Mouse (Mus musculus): ENCODE data around the gene Hoxd11.

Gene Hoxd11

DNA sequence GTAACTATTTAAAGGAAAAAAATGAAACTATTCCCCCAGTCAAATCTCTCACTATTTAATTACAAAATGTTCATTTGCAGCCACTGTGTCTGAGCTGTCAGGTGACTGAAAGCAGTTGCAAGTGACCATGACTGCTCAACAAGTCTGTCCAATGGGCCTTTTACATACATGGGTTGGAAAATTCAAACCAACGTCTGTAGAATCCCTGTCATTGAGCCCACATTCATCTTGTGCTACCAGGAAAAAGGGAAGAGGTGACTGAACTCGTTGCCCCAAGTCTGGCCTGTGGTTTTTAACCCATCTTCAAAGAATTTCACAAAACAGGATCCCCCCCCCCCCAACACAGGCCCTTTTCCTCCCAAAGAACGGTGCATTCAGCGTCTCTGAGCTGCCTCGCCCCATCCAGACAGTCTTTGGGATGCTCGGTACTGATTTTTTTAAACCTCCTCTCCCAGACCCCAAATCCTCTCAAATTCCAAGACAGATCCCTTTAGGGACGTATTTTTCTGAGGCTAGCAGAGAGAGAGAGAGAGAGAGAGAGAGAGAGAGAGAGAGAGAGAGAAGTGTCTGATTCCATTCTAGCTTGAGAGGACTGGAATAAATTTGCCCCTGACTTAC, 16.6 kb downstream of the Hoxd11 start:
- DNase-seq (ENCODE audit: low spot score): no peak

DNA sequence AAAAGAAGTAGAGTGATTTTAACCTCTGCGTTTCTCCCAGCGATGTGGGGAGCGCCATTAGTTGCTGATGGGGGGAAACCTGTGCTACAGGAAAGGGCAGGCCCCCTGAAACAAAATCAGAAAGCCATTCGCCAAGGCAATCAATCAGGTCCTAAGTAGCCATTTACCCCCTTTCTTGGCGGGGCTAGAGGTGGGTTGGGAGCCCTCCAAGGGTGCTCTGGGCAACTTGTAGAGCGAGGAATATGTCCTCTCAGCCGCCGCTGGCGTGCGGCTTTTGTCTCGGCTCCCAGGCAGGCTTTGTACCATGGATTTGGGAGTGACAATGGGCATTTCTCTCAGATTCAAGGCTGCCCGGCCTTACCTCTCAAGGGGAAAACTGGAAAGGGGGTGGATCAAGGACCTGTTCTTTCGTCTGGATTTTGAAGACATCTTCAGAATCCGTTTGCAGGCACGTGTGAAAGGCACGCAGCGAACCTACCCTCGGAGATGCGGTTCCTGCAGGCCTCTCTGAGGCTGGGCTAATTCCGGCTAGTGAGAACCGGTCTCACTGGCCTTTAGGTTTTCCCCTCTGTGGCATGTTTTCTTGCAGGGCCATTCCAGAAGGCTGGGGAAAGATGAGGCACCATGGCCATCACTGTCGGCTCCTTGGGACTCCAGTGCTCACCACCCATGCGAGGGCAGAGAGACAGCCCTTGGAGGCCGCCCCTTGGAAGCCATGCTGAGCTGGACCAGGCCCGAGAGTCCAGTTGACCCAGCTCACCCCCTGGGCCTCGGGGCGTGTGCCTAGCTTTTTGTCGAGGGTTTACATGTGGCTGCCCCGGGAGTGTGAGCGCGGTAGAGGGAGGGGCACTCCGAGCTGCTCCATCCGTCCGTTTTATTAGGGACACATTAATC, 17.3 kb downstream of the Hoxd11 start:
- DNase-seq (ENCODE audit: low spot score): no peak

DNA sequence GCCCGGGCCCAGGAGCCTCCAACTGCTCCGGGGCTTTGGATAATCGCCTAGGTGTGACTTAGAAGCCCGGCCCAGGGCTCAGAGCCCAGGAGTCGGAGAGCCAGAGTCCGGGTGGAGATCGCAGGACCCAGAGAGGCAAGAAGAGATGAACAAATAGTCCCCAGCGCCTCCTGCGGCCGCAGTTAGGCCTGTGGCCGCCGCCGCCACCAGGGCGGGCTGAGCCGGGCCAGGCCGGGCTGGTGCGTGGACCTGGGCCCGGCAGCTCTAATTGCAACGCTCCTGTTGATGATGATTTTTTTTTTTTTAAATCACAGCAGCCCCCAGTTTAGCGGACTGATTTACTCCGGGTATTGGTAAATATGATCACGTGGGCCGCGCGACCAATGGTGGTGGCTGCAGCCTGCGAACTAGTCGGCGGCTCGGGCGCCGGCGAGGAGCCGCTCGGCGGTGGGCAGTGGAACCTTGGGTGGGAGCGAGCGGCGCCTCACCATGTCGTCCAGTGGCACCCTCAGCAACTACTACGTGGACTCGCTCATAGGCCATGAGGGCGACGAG, 18.3 kb downstream of the Hoxd11 start, which contains the start of gene Hoxd9:
TSS of gene Hoxd9 (plus strand) at position 161 of the 555 bp plus-strand sequence.
- peak; percentile 64 for DNase-seq (ENCODE audit: low spot score)

DNA sequence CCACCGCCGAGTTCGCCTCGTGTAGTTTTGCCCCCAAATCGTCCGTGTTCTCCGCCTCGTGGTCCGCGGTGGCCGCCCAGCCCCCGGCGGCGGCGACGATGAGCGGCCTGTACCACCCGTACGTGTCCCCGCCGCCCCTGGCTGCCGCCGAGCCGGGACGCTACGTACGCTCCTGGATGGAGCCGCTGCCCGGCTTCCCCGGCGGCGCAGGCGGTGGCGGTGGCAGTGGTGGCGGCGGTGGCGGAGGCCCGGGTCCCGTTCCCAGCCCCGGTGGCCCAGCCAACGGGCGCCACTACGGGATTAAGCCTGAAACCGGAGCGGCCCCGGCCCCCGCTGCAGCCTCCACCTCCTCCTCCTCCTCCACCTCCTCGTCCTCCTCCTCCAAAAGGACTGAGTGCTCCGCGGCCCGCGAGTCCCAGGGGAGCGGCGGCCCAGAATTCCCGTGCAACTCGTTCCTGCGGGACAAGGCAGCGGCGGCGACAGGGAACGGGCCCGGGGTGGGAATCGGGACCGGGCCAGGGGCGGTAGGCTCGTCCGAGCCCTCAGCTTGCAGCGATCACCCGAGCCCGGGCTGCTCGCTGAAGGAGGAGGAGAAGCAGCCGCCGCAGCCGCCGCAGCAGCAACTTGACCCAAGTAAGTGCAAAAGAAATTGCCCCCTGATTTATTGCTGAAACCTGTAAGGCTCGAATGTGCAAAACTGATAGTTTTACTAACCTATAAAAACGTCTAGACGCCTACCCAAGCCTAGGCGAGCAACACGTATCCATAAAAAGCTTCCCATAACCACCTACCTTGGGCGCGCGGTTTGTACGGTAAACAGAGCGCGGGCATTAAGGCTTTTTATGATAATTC, 19.1 kb downstream of the Hoxd11 start:
- DNase-seq (ENCODE audit: low spot score): peak; percentile 56

DNA sequence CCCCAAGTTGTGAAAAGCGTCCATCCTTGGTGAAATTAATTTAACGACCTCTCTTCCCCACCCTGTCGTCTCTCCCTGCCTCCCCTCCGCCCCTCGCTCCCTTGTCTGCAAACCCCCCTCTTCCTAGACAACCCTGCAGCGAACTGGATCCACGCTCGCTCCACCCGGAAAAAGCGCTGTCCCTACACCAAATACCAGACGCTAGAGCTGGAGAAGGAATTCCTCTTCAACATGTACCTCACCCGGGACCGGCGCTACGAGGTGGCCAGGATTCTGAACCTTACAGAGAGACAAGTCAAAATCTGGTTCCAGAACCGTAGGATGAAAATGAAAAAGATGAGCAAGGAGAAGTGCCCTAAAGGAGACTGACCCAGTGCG, 19.7 kb downstream of the Hoxd11 start:
- DNase-seq (ENCODE audit: low spot score): no peak

DNA sequence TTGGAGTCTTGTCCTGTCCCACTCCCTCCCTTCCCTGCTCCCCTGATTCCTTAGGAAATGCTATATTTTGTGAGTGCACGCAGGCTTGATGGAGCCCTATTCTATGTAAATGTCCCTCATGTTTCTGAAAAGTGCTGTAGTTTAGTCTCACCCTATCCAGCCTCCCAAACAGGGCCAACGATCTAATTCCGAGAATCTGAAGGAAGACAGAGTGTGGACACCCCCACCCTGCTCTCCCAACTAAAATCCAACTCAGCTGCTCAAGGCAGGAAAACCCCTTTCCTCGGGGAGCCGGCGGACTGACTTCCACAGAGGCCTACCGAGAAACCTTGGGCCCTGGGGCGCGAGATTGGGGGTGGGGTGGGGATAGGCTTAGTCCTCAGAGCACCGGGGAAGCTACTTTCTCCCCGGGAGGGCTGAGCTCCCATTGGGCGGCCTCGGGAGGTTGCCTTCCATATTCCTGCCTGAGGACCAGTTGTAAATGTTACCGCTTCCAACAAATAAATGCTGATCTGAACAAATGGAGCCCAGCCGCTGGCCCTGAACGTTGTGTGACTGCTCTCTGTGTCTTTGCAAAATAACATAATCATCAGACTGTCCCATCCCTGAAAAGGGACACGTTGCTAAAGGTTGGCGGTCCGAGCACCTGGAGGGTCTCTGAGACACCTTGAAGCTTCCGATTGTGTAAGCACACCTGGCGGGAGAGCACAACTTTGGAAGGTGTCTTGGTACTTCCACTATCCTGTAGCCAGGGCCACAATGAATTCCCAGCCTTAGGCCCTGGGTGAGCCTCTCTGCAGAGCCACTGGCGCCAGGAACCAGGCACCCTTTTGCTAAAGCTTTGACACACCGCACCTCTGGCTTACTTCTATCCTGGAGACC, 20.5 kb downstream of the Hoxd11 start:
- no peak for DNase-seq (ENCODE audit: low spot score)

DNA sequence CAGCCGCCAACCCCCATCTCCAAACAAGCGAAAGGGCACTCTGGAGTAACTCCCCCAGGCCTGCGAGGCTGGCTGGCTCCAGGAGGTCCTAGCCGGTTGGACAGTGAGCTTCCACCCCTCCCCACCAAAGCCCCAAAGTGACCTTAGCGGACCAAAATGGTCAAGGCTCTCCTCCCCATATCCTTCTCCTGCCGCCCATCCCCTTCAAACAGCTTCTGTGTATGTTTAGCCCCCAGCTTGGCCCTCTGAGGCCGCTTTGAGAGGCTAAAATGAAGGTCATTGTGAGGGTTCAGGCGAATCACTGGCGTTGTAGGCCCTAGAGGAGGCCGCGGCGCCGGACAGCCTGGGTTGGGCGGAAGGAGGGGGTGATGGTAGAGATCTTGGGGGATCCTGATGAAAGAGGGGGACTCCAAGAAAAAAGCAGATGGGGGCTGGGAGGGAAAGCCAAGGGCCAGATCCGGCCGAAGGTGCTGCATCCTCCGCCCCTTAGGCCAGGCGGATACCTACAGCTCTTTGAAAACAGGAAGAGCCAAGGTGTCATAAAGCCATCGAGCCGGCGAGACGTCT, 21.3 kb downstream of the Hoxd11 start:
- DNase-seq (ENCODE audit: low spot score): no peak

DNA sequence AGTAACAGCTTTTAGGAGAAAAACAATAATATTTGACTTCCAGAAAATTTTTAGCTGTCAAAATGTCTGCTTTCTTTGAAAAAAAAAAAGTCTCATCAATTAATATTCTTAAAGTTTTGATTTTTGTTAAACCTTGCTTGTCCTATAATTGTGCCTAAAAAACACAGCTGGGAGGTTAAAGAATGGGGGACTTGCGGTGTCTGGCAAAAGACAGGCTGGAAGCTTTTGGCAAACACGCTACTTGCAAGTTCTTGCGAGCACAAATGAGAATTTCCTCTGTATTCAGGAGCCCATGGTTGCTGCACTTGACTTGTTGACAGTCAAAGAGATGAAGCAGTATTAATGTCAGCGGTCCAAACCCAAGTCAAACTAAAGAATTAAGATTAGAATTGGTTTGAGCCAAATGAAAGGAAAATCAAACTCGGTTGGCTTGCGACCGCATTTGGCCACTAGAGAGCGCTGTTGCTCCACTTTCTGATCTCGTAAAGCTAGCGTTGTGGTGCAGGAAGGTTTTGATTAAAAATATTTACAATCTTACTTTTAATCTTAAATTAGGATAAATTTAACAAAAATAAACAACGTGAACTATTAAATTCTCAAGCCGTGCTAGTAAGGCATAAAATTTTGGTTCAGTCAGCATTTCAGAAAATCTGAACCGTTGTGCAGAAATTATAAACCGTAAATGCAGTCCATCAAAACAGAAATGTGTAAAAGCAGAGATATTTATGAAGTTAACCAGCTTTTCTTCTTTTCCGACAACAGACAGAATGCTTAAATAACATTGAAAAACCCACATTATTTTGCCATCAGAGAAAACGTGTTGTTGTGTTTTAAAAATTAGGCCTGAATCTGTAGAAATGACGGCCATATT, 22.8 kb downstream of the Hoxd11 start:
- DNase-seq (ENCODE audit: low spot score): peak; percentile 91

DNA sequence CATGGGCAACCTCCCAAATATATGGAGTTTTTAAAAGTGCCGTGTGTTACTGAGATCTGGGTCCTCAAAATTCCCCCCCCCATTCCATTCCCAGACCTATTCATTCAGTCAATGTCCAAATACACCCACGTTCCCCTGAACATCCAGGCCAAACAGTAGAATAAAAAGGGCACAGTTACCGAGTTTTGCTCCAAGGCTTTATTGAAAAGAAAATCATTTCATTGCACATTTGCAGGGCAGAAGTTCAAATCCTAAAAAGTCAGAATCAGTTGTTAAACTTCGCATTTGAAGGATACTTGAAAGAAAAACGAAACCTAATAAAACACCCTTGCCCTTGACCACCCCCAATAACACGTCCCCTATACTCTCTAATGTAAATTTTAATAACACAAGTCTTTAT, 23.5 kb downstream of the Hoxd11 start:
- DNase-seq (ENCODE audit: low spot score): no peak

DNA sequence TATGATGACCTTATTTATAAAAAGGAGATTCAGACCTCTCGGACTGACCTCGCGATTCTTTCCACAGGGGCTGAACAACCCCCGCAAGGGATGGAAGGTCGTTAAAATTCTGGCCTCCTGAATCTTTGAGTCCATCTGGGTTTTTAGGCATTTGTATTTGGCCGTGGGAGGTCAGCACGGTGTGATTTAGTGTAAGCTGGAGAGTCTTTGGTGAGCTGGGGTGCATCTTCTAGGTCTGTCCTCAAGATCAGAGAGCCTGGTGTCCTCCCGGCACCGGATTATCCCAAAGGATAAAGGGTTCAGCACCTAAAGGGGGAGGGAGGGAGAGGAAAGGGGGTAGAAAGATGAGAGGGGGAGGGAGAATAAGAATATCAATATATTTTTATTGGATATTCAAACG, 24.0 kb downstream of the Hoxd11 start:
- DNase-seq (ENCODE audit: low spot score): no peak

DNA sequence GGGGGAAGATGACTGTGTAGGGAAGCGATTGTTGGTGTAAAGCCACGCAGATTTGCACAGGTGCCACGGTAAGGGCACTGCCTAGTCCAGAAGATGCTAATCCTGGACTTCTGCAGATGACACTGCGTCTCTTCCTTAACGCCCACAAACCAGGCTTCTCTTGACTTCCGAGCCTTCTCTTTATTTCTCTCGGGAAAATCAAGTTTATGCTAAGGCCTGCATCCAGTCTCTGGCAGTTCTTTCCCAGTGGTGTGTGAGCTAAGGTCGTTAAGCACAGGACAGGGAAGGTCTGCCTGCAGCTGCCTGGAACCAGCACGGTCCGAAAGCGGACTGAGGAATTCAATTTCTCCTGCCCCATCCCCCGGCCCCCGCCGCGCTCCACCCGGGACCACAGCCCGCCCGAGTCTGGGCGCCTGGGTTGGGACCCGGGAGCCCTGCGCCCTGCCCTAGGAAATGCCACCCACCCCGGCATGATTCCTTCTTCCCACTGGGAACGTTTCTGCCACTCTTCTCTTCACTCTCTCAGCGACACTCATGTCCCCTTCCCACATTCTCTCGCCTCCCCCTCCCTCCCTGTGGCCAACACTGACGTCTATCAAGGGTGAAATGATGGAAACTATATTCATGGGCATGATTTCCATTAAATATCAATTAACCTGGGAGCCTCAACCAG, 24.5 kb downstream of the Hoxd11 start:
- DNase-seq (ENCODE audit: low spot score): no peak

DNA sequence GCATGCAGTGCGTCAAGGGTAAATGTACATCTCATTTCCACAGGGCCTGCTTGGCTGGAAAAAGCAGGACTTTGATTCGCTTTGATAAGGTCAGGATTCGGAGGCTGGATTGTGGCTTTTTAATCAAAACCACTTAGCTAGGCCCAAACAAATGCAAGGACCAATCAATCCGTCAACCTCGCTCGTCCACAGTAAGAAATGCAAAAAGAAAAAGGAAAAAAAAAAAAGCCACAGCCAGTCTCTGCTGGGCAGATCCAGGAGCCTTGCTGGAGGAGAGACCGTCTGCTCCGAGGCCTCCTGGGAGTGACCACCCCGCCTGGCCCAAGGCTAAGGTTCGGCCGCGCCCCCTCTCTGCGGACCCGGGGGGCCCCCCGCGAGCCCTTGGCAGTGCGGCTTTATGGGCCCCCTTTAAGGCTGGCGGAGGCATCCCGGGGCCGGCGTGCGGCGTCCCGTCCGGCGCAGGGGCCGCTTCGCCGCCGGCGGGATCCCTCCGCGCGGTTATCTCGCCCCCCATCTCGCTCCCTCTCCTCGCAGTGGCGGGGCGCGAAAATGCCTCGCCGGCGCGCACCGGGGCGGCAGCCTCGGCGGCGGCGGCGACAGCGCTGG, 25.1 kb downstream of the Hoxd11 start, which contains the start of gene Hoxd8:
TSS of gene Hoxd8 (plus strand) at position 223 of the 606 bp plus-strand sequence.
- DNase-seq (ENCODE audit: low spot score): peak; percentile 77

DNA sequence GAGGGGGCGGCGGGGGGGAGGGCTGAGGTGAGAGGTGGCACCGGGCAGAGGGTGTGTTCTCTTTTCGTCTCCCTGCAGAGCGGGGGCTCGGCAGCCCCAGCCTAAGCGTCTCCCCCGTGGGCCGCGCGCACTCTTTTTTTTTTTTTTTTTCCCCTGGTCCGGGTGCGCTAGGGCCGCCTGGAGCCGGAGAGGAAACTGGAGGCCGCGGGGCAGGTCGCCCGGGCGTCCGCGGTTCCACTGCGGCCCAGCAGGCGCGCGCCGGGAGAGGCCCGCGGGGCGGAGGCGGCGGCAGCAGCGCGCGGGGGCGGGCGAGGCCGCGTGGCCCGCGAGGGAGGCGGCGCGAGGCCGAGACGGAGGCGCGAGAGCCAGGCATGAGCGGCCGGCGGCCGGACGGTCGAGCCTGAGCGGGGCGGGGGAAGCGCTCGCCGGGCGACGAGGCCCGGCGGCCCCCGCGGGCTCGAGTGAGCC, 25.7 kb downstream of the Hoxd11 start:
- no peak for DNase-seq (ENCODE audit: low spot score)

DNA sequence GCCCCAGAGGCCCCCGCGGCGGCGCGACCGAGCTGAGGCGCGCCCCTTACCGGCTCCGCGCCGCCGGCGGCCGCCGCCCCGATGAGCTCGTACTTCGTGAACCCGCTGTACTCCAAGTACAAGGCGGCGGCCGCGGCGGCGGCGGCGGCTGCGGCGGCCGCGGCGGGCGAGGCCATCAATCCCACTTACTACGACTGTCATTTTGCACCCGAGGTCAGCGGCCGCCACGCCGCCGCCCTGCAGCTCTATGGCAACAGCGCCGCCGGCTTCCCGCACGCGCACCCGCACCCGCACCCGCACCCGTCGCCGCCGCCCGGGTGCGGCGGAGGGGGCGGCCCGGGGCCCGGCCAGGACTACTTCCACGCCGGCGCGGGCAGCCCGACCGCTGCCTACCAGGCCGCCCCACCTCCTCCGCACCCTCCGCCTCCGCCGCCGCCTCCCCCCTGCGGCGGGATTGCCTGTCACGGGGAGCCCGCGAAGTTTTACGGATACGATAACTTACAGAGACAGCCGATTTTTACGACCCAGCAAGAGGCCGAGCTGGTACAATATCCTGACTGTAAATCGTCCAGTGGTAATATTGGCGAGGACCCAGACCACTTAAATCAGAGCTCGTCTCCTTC, 26.2 kb downstream of the Hoxd11 start:
- DNase-seq (ENCODE audit: low spot score): peak; percentile 77

DNA sequence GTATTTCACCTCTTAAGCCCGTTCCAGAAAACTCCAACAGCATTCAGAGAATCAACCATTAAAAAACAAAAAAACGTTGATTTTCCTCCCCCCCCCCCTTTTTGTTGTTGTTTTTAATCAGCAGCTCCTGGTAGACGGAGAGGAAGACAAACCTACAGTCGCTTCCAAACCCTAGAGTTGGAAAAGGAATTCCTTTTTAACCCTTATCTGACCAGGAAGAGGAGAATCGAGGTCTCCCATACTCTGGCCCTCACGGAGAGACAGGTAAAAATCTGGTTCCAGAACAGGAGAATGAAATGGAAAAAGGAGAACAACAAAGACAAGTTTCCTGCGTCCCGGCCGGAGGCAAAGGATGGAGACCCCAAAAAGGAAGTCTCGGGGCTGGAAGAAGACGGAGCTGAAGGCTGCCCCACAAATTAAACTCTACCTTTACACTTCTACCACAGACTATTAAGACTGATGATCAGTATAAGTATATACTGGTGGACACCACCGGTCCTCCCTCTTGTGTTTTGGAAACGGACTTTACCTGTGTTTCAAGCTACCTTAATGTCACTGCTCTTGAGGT, 27.1 kb downstream of the Hoxd11 start:
- peak; percentile 36 for DNase-seq (ENCODE audit: low spot score)

DNA sequence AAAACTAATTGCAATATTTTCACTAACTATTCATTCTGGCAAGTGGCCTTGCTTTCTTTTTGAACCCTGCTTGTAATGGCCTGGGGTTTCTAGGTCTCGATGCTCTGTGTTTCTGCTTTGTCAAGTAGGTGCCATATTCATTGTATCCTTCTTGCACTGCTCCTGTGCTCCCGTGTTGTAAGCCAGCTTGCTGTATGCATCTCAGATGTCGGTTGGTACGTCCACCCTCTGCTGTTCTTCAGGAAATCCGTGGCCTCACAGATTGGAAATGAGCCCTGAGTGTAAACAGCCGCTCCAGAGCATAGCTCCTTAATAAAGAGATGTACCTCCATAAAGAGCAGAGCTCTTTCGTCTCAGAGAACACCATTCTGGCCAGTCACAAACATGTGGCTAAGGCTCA, 28.2 kb downstream of the Hoxd11 start:
- DNase-seq (ENCODE audit: low spot score): peak; percentile 43

DNA sequence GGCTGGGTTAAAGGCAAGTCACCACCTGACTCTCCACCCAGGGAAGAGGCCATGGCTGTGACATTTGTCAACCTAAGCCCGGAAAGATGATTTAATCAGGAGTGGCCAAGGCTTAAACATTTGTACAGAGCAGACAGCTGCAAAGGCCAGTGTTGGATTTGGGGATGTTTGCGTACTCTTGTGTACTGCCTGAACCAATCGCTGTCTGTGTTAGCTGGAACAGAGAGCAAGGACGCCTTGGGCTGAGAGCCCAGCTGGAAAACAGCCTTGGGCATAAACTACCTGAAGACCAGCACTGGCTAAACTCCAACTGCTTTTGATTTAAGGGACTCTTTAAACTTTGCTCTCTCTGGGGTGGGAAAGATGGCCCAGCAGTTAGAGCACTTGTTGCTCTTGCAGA, 29.3 kb downstream of the Hoxd11 start:
- DNase-seq (ENCODE audit: low spot score): peak; percentile 89

Measured in adipocyte (in vitro differentiated cells).